Mouse (Mus musculus) erythroblast, adult 5-6 weeks (primary cell): Measurements from ENCODE around the gene Serpinb6c. TPM values are rescaled to one million over a fixed set of nuclear protein-coding genes. Genes with fewer than 3 reads are reported as not detected.
"Not testable (repeated sequence)": the region's sequence is repeated elsewhere in the genome, so short reads cannot be mapped to it uniquely, and the experiment has no call there.

ENCODE experiments used
- ATAC-seq: replicated peaks from 2 replicates; pipeline ENCODE4 v1.8.0; 2016; ENCODE audit warnings: moderate number of reproducible peaks, mild to moderate bottlenecking, moderate TSS enrichment, inconsistent platforms; ENCODE audit not compliant: poor library complexity, low FRiP score, severe bottlenecking
- total RNA-seq, 2 experiments: library from RNA; stranded (forward) in 1 of 2; stranded (reverse) in 1 of 2; fragments of 150-400 nt in 1 of 2; fragments of 200-764, 138-1000 nt in 1 of 2; gene quantifications; 2 replicates each; pipeline versions ENCODE4 v1.2.3 to v1.2.4; 2015 to 2017; ENCODE audit warnings: low replicate concordance in 2 of 2

Gene Serpinb6c
- not detected in 2 replicates for total RNA-seq (2015; ENCODE audit: low replicate concordance)
- not detected in 2 replicates for total RNA-seq (2017; ENCODE audit: low replicate concordance)

DNA sequence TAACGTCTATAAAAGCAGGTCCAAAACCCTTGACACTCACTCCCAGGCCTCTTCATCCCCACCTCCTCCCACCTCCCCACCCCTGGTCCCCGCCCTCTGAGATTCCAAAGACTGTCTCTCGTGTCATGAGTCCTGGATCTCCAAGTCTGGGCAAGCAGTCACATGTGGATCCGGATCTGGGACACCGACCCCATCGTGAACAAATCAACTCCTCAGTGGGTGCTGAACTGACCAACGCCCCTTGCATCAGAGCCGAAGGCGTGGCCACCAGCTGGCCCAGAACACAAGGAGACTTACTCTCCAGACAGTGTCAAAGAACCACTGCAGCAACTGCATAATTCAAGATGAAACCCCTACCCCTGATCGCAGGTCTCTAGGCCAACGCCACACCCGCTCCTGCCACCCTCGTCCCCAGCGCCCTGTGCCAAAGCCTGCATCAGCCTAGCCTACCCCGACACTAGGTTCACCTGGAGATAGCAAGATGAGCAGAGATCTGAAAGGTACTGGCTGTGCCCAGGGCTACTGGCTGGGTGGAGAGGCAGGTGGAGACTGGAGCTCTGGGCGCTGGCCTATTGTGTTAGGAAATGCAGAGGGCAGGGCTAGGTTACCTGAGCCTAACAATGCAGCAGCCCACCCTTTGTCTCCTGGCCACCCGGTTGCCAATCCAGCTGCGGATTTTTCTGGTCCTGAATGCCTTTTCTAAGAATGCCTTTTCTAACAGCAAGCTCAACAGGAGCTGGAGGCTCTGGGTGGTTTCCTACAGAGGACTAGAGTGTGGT is at the start of gene Serpinb6c:
TSS of gene Serpinb6c (minus strand) at position 533 of the 779 bp plus-strand sequence.
- ATAC-seq = no peak

DNA sequence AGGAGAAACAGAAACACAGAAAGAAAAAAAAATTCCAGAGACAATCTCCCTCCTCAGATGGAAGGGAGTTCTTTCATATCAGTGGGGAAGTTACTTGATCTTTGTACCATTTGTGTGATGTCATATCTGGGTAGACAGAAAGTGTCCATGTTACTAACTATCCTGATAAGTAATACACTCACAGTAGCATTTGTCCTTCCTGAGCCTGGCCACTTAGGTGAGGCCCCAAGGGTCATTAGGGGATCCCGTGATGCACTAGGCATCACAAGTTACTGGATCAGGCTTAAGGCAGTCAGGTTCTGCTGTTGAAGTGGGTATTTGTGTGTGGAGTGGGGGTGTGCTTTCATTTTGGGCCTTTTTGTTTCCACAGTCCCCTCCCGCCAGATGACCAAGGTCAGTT is 47.4 kb upstream of the Serpinb6c start:
- ATAC-seq = no peak

DNA sequence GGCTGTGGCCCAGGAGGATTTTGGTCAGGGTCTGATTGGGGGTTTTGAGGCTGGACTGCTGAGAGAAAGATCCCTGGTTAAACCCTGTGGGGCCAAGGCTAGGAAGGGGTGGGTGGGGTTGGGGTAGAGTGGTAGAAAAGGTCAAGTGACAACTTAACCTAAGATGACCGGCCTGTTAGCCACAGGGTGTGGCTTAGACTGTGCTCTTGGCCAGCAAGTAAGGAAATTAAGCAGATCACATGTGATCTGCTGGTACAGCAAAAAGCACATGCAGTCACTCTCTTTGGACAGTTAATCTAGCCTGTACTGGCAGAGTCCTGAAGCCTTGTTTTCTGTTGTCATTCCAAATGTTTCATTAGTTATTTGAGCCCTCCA is 46.6 kb upstream of the Serpinb6c start:
- no peak for ATAC-seq

DNA sequence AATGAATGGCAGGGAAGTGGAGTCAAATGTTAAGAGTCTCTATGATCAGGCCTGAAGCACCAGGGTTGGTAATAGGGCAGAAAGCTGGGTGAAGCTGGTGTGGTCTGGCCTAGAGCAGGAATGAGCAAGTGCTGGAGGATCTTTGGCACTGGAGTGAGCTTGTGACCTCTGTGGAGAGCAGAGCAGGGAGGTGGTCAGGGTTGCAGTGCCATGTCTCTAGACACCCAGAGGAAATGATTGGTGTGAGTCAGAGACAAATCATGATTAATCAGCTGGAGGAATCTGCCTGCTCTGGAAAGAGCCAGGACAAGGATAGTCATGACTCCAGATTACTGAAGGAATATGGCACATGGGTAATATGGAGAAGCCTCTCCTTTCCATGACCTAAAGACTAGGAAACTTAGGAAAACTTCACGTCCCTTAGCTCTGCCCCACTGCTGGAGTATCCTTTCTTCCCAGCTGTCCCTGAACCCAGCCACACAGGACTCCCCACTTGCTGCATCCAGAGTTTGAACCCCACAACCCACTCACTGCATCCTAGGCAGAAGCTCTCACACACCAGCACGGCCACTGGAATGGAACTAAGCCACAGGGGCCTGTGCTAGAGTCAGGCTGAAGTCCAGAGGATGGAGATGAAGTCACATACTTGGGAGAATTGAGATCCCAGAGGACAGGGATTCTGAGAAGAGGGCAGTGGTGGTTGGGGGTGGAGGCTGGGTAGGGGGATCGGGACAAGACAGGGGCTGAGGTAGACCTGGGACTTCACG is 46.0 kb upstream of the Serpinb6c start:
- no peak for ATAC-seq

DNA sequence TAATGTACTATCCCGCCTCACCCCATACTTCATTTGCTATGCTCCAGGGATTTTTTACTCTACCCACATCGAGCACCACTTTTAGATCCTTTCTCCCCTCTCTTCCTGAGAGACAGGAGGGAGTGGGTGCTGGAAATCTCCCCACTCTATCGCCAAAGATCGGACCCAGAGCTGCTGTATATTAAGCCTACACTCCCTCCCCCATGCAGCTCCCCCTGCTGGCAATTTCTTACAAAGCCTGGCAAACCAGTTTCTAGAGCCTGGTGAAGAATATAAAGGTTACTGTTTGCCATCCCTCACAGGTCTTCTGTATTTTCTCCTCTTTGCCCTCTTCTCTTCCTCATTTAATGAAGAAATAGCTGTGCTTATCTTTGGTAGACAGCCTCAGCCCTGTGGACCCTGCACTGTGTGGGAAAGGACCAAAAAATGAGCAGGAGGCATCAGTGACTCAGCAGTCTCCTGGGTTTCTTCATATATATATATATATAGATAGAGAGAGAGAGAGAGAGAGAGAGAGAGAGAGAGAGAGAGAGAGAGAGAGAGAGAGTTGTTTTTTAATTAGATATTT is 36.8 kb upstream of the Serpinb6c start:
- no peak for ATAC-seq

DNA sequence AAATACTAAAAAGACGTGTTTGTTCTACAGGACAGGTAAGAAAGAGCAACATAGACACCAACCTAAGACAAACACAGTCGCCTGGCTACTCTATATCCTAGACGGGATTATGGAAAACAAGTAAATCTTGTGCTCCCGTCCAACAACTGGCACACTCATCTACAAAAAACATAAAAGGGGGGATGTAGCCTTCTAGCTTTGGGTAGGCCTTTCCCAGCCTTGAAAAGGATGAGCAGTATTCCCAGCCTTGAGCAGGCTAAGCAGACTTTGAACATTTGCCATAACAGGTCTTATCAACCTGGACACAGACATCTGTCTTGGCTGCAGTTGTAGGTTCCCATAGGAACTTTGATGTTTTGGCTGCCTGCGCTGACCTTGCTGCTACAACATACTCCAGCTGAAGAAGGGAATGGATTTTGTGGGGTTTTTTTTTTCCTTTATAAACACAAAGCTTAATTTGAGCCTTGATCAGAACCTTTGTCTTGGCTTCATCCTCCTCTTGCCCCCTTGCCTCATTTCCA is 35.8 kb upstream of the Serpinb6c start:
- no peak for ATAC-seq

DNA sequence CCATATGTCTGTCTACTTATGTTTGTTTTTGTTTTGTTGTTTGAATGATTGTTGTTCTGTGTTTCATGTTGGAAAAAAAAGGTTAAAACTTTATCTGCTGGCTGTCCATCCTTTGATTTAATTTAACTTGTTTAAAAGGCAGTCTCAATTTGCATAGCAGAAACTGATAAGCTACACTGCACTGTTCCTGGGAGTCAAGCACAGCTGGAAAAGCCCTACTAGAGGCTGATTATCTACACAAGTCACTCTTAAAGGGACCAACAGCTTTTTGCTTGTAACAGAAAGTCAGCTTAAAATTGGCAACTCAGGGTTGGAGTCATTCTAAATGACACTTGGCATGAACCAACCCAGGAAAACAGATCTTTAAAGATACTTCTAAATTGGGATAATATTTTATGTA is 32.1 kb upstream of the Serpinb6c start:
- ATAC-seq = not testable (repeated sequence)

DNA sequence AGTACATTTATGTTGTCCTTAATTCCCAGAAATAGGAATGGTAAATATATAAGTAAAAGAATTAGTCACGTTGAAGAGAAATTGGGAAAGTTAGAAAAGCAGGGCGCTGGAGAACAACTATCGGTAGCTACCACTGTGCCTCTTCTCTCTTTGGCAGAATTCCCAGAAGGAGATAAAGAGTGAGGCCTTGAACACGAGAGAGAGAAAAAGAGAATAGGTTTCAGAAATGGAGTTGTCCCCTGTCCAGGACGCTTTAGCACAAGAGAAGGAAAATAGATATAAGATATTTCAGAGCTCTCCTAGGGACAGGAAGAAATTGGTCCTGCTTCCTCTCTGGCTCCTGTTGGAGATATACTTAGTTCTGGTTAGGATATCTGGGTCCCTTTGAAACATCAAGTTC is 31.6 kb upstream of the Serpinb6c start:
- no peak for ATAC-seq

DNA sequence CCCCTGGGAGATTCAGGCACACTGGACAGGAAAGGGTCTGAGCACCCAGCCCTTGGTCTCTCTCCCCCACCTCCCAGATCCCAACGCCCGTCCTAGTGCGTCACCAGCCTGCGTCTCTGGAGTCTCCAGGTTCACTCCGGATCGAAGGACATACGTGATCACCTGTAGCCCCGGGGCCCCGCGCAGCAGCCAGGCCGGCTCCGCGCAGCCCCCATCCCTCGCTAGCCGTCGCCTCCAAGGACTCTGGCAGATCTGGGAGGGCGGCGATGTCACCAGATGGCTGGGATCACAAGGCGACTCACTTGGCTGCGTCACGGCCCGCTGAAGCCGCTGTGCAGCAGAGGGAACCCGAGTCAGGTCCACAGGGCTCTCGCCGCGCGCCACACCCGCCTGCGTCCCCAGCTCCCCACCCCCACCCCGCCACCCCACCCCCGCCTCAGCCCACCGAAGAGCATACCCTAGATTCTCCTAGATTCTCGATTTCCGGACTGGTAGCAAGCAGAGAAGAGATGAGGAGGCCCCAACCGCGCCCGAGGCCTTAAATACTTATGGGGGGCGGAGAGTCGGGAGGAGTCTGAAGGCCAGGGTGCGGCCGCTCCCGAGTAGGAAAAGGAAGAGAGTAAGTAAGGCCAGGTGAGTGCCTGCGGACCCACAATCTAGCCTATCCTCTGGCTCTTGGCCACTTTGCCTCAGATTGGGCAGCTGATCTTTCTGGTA is 30.1 kb upstream of the Serpinb6c start:
- ATAC-seq = no peak

DNA sequence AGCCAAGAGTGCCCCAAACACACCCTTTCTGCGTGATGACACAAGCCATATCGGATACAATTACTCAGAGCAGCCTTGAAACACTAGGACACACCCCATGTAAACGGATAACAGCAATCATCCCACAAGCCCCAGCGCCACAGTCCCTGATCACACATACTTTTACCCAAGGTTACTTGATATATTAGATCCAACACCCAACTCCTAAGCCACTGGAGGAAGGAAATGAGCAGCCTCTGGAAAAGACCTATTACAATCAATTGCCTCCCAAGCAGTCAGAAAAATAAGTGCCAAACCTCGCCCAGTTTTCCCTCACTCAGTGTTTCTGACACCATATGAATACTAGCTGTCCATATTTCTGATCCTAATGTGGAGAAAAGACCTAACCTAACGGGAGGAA is 29.2 kb upstream of the Serpinb6c start:
- no peak for ATAC-seq

DNA sequence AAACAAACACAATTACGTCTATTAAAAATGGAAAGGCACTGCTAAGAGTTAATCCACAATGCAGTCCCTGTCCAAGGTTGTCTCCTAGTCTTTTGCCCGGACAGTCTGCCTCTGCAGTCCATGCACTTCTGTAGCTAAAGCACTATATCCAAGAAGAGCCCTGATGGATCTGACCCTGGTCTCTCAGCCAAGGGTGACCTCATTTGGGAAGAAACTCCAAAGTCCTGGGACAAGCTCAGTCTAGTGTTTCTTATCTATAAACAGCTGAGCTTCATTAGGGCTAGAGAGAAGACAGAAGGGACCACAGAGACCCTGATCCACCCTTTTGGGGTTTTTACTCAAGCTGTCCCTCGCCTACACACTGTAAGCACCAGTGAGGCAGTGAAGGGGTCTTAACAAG is 25.4 kb upstream of the Serpinb6c start:
- ATAC-seq = no peak

DNA sequence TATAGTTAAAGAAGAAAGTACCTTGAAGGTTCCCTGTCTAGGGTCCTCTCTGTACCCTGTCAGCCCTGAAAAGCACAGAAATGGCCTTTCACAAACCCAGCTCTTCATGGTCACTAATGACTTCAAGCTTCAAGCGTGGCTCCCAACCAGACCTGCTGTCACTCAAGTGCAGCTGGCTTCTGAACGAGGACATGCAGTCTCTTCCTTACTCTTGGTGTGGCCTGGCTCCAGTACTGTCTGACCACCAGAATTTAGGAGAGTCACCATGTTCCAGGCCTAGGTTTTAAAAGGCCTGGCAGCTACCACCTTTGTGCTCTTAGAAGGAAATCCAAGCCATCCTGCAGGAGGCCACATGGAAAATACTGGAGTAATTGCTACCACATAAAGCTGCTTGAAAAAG is 24.8 kb upstream of the Serpinb6c start:
- no peak for ATAC-seq

DNA sequence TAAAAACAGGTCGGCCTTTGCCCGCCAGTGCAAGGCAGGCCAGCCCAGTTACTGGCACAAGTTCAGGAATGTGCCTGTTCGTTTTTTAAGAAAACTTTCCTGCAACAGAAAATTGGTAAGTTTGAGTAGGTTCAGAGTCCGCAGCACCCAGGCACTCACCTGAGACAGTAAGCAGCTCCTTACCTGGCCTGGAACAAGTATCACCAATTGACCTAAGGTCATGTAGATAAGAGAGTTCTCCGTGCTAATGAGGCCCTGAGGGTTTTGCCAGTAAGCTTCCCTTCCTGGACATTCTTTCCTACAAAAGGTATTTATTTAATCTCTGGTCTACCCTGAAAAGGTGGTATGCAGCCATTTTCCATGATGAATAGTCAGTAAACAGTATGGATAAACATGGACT is 16.2 kb upstream of the Serpinb6c start:
- ATAC-seq = no peak

DNA sequence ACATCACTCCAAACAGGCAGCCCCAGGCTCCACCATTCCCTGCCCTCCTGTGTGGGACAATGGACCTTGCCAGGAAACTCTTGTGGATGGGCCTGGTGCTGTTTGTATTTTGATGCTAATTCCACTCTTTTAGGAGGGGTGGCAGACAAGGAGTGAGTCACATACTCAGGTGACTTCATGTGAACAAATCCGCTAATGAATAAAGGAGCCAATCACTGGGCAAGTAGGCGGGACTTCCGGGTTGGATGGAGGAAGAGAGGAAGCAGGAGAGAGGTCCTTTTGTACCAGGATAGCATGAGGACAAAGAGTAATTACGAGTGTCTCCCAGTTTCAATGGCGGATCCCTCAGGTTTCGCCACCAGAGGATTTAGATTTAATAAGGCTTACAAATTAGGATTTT is 15.5 kb upstream of the Serpinb6c start:
- ATAC-seq = no peak

DNA sequence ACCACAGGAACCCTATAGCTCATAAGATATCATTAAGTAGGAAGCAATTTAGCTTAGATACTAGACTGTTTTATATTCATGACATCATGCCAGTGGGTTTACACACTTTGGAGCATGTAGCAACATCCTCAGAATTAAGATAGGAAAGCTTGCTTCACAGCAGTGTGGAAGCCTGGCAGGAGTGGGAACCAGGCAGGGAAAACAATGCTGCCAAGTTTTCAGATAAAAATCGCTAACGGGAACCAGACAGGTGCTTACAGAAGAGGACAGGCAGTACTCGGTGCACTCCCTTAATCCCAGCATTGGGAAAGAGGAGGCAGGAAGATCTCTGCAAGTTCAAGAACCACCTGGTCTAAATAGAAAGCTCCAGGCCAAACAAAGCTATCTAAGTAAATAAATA is 1.3 kb upstream of the Serpinb6c start:
- no peak for ATAC-seq

DNA sequence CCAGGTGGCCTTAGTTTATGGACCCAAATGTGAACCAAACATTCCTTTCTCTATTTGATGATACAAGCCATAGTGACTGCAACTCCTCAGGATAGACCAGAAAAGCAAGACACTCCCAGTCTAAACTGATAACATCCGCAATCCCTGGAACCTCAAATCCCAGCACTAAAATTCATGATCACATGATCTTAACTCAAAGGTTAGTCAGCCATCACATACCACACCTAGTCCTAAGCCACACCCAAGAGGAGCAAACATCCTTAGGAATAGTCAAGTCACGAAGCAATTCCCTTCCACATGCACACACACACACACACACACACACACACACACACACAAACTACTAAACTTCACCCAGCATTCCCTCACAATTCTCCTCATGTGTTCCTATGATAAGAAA is 2.2 kb downstream of the Serpinb6c start:
- ATAC-seq = no peak

DNA sequence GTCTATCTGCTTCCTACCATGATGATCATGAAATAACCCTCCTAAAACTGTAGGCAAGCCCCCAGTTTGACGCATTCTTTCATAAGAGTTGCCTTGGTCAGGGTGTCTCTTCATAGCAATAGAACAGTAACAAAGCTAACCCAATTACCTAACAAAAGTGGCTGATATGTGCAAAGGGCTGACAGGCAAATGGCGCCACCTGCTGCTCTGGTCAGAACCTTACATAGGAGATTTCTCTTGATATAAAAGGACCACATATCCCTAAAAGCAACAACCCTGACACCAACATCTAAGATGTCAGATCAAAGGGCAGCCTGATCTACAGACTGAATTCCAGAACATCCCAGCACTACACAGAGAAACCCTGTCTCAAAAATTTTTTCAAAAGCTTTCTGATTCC is 11.3 kb downstream of the Serpinb6c start:
- no peak for ATAC-seq

DNA sequence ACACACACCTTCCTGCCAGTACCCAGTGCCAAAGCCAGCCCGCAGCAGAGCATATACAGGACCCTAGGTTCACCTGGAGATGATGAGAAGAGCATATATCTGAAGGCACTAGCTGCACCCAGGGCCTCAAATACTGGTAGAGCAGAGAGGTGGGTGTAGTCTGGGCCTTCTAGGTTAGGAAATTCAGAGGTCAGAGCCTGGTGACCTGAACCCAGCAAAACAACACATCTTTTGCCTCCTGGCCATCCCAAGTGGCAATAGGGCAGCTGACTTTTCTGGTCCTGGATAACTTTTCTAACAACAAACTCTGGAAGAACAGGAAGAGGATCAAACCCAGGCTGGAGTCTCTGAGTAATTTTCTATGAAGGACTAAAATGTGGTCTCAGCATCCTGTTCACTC is 62.2 kb downstream of the Serpinb6c start, which contains the start of gene Serpinb6e:
TSS of gene Serpinb6e (minus strand) at position 101 of the 400 bp plus-strand sequence.
- ATAC-seq = no peak

DNA sequence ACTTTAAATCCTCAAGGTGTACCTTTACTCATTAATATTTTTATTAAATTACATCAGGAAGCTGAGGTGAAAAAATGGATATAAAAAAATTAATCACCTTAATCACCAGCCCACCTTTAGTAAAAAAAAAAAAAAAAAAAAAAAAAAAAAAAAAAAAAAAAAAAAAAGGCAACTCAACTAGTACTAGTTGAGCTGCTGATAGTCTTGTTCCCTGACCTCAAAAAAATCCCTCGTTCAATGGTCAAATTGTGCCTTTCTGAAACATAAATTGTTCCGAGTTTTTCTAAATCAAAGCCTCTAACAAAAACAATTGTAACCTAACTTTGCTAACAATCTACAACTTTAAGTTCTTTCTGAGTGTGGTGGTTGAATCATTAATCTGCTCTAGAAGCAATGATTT is 74.8 kb downstream of the Serpinb6c start:
- no peak for ATAC-seq
